Mouse (Mus musculus) hindbrain, embryonic 16.5 days (tissue): Measurements from ENCODE around the gene 1700029I15Rik. TPM values are rescaled to one million over a fixed set of nuclear protein-coding genes. Genes with fewer than 3 reads are reported as not detected.

Source experiments
- ATAC-seq: fragments of 200-750 bp; cut with Nextera tagmentation; 2 replicates; pipeline ENCODE4 v1.8.0; 2017; ENCODE audit warnings: moderate TSS enrichment, moderate library complexity
- H3K27ac ChIP-seq: fragments of 300-500 bp; sonication (generic); 2 replicates; pipeline ENCODE4 v1.5.1; 2014; ENCODE audit warnings: low read depth, mild to moderate bottlenecking, control low read depth, low read length, moderate library complexity
- H3K27me3 ChIP-seq: fragments of 300-500 bp; sonication (generic); replicated peaks from 2 replicates; pipeline ENCODE4 v1.6.1; 2014; ENCODE audit warnings: low read length; ENCODE audit not compliant: control insufficient read depth, insufficient read depth
- H3K36me3 ChIP-seq: fragments of 300-500 bp; sonication (generic); 2 replicates; pipeline ENCODE4 v1.6.1; 2014; ENCODE audit warnings: mild to moderate bottlenecking, low read length, moderate library complexity, mixed read lengths; ENCODE audit not compliant: control insufficient read depth, insufficient read depth
- H3K4me1 ChIP-seq: fragments of 300-500 bp; sonication (generic); 2 replicates; pipeline ENCODE4 v1.6.1; 2014; ENCODE audit warnings: low read depth, low read length; ENCODE audit not compliant: control insufficient read depth, insufficient read depth
- H3K4me2 ChIP-seq: fragments of 300-500 bp; sonication (generic); 2 replicates; pipeline ENCODE4 v1.6.1; 2014; ENCODE audit warnings: mild to moderate bottlenecking, low read length, control low read depth, moderate library complexity
- H3K4me3 ChIP-seq: fragments of 300-500 bp; sonication (generic); 2 replicates; pipeline ENCODE4 v1.5.1; 2014; ENCODE audit warnings: mild to moderate bottlenecking, low read length, control low read depth, moderate library complexity
- H3K9ac ChIP-seq: fragments of 300-500 bp; sonication (generic); 2 replicates; pipeline ENCODE4 v1.6.1; 2014; ENCODE audit warnings: low read depth, mild to moderate bottlenecking, control low read depth, low read length, moderate library complexity
- H3K9me3 ChIP-seq: fragments of 300-500 bp; sonication (generic); 2 replicates; pipeline ENCODE4 v1.6.1; 2014; ENCODE audit warnings: mild to moderate bottlenecking, low read length, moderate library complexity; ENCODE audit not compliant: control insufficient read depth
- WGBS: fragments of 180-500 bp; shearing (Covaris S2); extraction: QIAGEN DNeasy Blood & Tissue Kit; methylation state at CpG from one replicate; pipeline ENCODE4 v1.1.7; 2014; 5-methylcytosine and 5-hydroxymethylcytosine counted together
- polyA plus RNA-seq: library from polyadenylated mRNA; unstranded; fragments of >200 nt; fragmentation: Nextera tagmentation; extraction: Ambion mirVana; gene quantifications from 2 replicates; pipeline ENCODE4 v1.2.1, GENCODE M21; 2015

Gene 1700029I15Rik
- 5.8 and 7.7 TPM in 2 replicates for polyA plus RNA-seq

- Histone ChIP-seq H3K4me2 (no peak within 1 kb of the TSS), H3K4me3 (no peak within 1 kb of the TSS), H3K27me3 (no peaks in the 10 kb centered on the region), H3K4me1 (no peaks in the 10 kb centered on the region), H3K36me3 (peaks cover 58% of the 10 kb centered on the region), H3K27ac (no peak within 1 kb of the TSS), H3K9me3 (no peaks in the 10 kb centered on the region), H3K9ac (no peak within 1 kb of the TSS)
- no peak for ATAC-seq
- WGBS = 87% methylated on average over 5 of the region's 5 CpGs
Measured at GRCm38 (mm10) chr2:92381901-92382588, at the start of gene 1700029I15Rik. Gene 1700029I15Rik (plus strand): TSS chr2:92382538.

DNA sequence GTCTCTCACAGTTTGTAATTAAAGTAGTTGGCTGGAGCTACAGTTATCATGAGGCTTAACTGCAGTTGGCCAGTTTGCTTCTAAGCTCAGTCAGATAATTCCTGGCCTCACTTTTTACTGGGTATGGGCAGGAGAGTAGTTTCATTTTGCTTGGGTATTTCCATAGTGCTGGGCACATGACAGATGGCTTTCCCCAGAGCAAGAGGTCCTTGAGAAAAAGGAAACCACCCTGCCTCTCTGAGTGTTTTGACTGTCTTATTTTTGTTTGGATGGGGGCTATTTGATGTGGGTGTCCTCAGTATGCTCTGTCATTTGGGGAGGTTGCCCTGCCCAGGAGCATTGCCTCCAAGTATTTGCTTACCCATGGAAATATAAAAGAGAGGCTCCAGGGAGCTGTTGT is 39.9 kb upstream of the 1700029I15Rik start:
- ATAC-seq = no peak
- H3K27ac ChIP-seq = no peak overlapping the region
- peaks cover 9% of the 10 kb centered on the region; the same call in 1 of the 2 replicates for H3K36me3 ChIP-seq
- H3K4me2 ChIP-seq = no peak overlapping the region
- H3K9ac ChIP-seq = no peak overlapping the region
- H3K9me3 ChIP-seq = no peaks in the 10 kb centered on the region
- no peak overlapping the region for H3K4me3 ChIP-seq
- H3K4me1 ChIP-seq = no peaks in the 10 kb centered on the region
- H3K27me3 ChIP-seq = no peaks in the 10 kb centered on the region

DNA sequence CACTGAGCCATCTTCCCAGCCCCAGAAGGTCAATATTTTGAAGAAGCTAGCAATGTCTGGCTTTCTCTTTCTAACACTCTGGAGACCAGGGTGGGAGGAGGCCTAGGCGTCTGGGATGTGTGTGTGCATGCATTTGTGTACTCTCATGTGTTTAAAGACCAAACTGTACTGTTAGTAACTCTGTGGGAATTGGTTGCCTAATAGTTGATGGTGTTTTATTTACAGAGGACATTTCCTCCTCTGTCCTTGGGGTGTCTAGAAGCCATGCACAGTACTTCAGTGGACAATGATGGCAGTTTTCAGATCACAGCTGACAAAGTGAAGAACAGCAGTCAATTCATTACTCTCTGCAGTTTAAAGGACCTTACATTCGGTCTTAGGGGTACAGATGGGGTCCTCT is 35.1 kb upstream of the 1700029I15Rik start:
- H3K27me3 ChIP-seq = no peaks in the 10 kb centered on the region
- H3K36me3 ChIP-seq = peaks cover 20% of the 10 kb centered on the region
- WGBS = 93% methylated on average over 2 of the region's 2 CpGs
- H3K4me3 ChIP-seq = no peak overlapping the region
- H3K27ac ChIP-seq = no peak overlapping the region
- ATAC-seq = no peak
- H3K9me3 ChIP-seq = no peaks in the 10 kb centered on the region
- H3K9ac ChIP-seq = no peak overlapping the region
- no peaks in the 10 kb centered on the region for H3K4me1 ChIP-seq
- H3K4me2 ChIP-seq = no peak overlapping the region

GRCm38 (mm10) chr2:92349589-92350425 is 32.5 kb upstream of the 1700029I15Rik start:
- WGBS = 72% methylated on average over 6 of the region's 6 CpGs
- Histone ChIP-seq H3K4me2 (no peak overlapping the region), H3K36me3 (peaks cover 17% of the 10 kb centered on the region), H3K27ac (0 out of 2 replicates have a peak overlapping the region, but pooled peaks have one; percentile 9), H3K9me3 (no peaks in the 10 kb centered on the region), H3K27me3 (no peaks in the 10 kb centered on the region), H3K4me1 (no peaks in the 10 kb centered on the region), H3K9ac (no peak overlapping the region), H3K4me3 (no peak overlapping the region)
- ATAC-seq = peak; percentile 82

- H3K4me1 ChIP-seq = no peaks in the 10 kb centered on the region
- no peak overlapping the region for H3K4me2 ChIP-seq
- H3K4me3 ChIP-seq = no peak overlapping the region
- no peaks in the 10 kb centered on the region for H3K9me3 ChIP-seq
- peaks cover 13% of the 10 kb centered on the region; the same call in 1 of the 2 replicates for H3K36me3 ChIP-seq
- no peak for ATAC-seq
- no peak overlapping the region for H3K27ac ChIP-seq
- no peaks in the 10 kb centered on the region for H3K27me3 ChIP-seq
- 83% methylated on average over 5 of the region's 5 CpGs for WGBS
- no peak overlapping the region for H3K9ac ChIP-seq
Measured at GRCm38 (mm10) chr2:92350686-92351085, 31.7 kb upstream of the 1700029I15Rik start.

DNA sequence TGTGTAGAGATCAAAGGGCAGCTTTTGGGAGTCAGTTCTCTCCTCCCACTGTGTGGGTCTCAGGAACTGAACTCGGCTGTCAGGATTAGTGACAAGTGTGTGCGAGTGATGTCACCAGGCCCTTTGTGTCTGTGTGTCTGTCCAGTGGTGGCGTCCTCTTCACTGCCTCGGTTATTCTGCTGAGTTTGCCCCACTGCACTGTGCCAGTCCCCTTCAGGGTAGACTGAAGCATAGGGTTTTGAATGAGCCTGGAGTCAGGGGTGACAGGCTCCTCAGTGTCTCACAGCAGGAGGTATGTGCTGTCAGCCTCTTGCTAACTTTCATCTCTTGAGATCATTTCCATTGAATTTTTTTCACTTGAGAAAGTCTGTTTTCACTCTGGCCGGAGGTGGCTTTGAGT is 28.9 kb upstream of the 1700029I15Rik start:
- Histone ChIP-seq H3K36me3 (peaks cover 13% of the 10 kb centered on the region), H3K27me3 (no peaks in the 10 kb centered on the region), H3K4me2 (no peak overlapping the region), H3K9ac (no peak overlapping the region), H3K4me3 (no peak overlapping the region), H3K4me1 (no peaks in the 10 kb centered on the region), H3K9me3 (no peaks in the 10 kb centered on the region), H3K27ac (no peak overlapping the region)
- WGBS = 23% methylated on average over 5 of the region's 5 CpGs
- ATAC-seq = no peak

GRCm38 (mm10) chr2:92354224-92354623 is 28.1 kb upstream of the 1700029I15Rik start:
- H3K36me3 ChIP-seq = peaks cover 17% of the 10 kb centered on the region
- no peaks in the 10 kb centered on the region for H3K9me3 ChIP-seq
- no peak overlapping the region for H3K4me3 ChIP-seq
- H3K9ac ChIP-seq = no peak overlapping the region
- no peak overlapping the region for H3K27ac ChIP-seq
- H3K27me3 ChIP-seq = no peaks in the 10 kb centered on the region
- 67% methylated on average over 6 of the region's 6 CpGs for WGBS
- no peak for ATAC-seq
- H3K4me1 ChIP-seq = no peaks in the 10 kb centered on the region
- H3K4me2 ChIP-seq = no peak overlapping the region

DNA sequence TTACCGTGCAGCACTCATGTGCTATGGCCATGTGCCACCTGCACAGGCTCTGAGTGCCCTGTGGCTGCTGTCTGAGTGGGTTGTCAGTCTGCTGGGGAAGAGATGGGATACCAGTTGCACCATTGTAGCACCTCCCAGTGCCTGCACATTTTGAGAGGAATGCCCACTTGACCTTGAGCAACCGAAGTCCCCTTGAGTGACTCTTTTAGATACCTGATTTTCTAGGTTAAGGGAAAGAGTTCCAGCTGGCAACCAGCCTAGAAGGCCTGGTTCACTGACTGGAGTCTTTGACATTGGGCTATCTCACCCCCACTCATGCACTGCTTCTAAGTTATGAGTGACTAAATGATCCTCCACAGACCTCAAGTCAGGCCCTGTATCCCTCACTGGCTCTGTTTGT is 23.0 kb upstream of the 1700029I15Rik start:
- Histone ChIP-seq H3K4me1 (no peaks in the 10 kb centered on the region), H3K36me3 (peaks cover 16% of the 10 kb centered on the region), H3K4me2 (no peak overlapping the region), H3K9ac (no peak overlapping the region), H3K27ac (no peak overlapping the region), H3K9me3 (no peaks in the 10 kb centered on the region), H3K27me3 (no peaks in the 10 kb centered on the region), H3K4me3 (no peak overlapping the region)
- no peak for ATAC-seq
- whole genome bisulfite sequencing = 91% methylated on average over 2 of the region's 2 CpGs

DNA sequence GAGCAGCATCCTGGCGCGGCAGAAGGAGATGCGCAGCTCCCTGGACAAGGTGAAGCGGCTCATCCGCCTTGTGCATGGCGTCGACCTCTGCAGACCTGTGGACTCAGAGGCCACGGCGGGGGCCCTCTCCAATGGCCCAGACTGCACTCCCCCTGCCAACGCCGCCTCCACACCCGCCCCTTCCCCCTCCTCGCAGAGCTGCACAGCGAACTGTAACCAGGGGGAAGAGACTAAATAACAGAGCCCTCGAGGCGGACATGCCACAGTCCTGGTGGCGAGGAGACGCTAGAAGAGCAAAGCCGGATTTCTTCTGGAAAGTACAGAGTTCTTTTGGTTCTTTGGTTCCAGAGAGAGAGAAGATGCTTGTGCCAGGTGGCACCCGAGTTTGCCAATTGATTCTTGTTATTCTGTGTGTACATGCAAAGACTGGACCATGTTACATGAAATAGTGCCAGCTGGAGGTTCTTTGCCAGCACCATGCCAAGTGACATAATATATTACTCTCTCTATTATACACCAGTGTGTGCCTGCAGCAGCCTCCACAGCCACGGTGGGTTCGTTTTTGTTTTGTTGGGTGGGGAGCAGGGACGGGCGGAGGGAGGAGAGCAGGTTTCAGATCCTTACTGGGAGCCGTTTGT is 22.0 kb upstream of the 1700029I15Rik start:
- H3K9me3 ChIP-seq = no peaks in the 10 kb centered on the region
- no peaks in the 10 kb centered on the region for H3K4me1 ChIP-seq
- no peak overlapping the region for H3K4me3 ChIP-seq
- ATAC-seq = peak; percentile 66
- H3K36me3 ChIP-seq = peaks cover 16% of the 10 kb centered on the region
- H3K9ac ChIP-seq = no peak overlapping the region
- no peak overlapping the region for H3K4me2 ChIP-seq
- H3K27ac ChIP-seq = no peak overlapping the region
- 60% methylated on average over 21 of the region's 25 CpGs for WGBS
- H3K27me3 ChIP-seq = no peaks in the 10 kb centered on the region
